Mouse (Mus musculus): ENCODE measurements at regions not wholly inside any gene's neighbourhood (a gene's known extent, or its start where the extent isn't known, plus 50 kb on each side); places are given as distances from the start of the nearest gene placed in this dataset.

DNA sequence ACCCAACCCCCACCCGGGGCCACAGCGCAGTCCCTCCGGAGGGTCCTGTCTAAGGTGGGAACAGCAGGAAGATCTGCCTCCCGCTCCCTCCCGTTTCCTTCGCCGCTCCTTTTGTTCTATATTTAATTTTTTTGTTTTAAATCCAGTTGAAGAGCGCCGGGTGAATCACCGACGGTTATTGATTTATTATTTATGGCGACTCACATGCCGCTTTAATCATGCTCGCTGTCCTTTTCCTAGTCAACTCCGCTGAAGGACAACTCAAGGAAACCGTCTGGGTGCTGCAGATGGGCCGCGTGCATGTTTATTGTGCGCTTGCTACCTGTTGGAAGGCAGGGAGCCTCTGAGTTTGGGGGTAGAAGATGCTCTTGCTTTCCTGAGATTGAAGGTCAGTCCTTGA, 68.3 kb upstream of the Gm26897 start:
- TF ChIP-seq POLR2A (IDR thresholded peaks at IDR 0.05; ENCODE audit: low read depth, low read length) (no peak), CTCF (IDR thresholded peaks at IDR 0.05; ENCODE audit: extremely low read depth, insufficient read length, insufficient replicate concordance, low read depth, low read length) (no peak)

Data from small intestine, adult 2 months (tissue).